Mouse (Mus musculus): ENCODE data around the gene Tm4sf5.

Tm4sf5 gene

GRCm38 (mm10) chr11:70553940-70554339 lies 48.9 kb downstream of the Tm4sf5 start:
- DNase-seq: no peak

DNA sequence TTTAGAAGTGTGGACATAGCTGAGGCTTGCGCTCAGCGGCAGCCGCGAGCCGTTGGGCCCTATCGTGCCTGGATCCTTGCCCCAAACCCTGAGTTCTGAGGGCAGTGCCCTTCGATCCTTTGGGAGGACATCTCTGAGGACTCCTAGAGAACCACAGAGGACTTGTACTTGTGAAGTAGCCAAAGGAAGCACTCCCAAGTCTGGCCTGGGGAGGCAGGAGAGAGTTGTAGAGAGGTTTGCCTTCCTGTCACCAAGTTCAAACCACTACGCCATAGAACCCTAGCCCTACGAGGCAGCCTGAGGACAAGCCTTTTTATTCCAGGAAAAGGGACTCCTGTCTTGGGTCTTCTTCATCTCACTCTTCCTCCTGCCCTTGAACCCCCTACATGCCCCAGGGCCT lies 52.5 kb downstream of the Tm4sf5 start:
- DNase-seq: no peak
